ENCODE assay signal across 1 mouse cellular context in the genomic region with DNA sequence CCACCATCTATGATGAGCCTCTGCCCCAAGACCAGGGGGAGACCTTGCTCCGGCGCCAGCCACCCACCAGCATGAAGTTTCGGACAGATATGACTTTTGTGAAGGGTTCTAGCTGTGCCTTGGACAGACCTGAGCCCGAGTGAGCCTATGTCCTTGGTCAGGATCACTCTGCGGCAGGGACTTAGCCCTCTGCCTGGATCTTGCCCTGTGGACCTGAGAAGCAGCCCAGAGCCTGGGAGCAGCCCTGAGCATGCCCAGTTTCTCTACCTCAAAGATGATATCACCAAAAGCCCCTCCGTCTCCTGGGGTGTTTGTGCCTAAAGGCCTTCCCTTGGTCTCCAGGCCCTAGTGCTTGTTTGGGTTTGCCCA.
TF ChIP-seq lines count a peak whose summit lies in the region.

No protein-coding gene starts in this region.

TF ChIP-seq in ES-E14, 5 proteins besides CTCF, POLR2A, EP300 and RAD21:
- TF ChIP-seq MAFK (IDR thresholded peaks at IDR 0.05; ENCODE audit: insufficient read depth, low read depth, low read length) (no peak), HCFC1 (IDR thresholded peaks at IDR 0.05; ENCODE audit: borderline replicate concordance, insufficient read depth, low read length) (no peak), CHD2 (IDR thresholded peaks at IDR 0.05; ENCODE audit: low read depth, low read length) (no peak)
